9 mouse cellular contexts compared by ENCODE assay signal in the genomic region with DNA sequence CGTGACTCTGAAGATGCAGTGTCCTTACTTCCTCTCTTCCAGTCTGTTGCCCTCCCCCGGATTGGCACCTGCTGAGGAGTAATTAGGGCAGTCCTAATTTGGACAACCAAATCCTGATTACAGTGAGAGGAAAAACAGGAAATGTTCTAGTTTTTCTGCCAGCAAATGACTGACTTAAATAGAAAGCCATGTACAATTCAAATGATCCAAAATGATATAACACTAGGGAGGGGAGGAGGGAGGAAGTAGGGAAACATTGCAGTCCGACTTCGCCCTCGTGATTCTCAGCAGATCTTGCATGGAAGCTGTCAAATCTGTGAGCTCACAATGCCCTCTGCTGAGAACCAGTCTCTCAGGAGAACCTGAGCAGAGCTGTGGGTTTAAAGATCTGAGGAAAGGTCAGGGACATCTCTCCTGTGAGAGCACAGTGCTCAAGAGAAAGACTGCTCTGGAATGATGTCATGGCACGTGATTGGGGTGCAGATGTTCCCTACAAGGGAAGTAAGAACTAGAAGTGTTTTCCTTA.
A peak's percentile ranks its signal among the peaks of the same experiment; 100 is the strongest.
DNase-seq lines count a peak whose midpoint lies in the region; ATAC-seq and TF ChIP-seq lines count a peak whose summit lies in the region.
"Had no signal": no experiment of that assay in that cellular context is flagged by ENCODE, and none has a peak within 500 bp of the region (broad histone marks: within the 10 kb centered on the region; RNA-seq: fewer than 3 reads in every experiment).

No protein-coding gene starts in this region.

- no peaks in the 10 kb centered on the region for H3K9me3 ChIP-seq in hindbrain, postnatal 0 days (ENCODE audit: low read length)
- no peaks in the 10 kb centered on the region for H3K9me3 ChIP-seq in hindbrain, embryonic 14.5 days (ENCODE audit: control insufficient read depth, low read length)
- H3K9me3 ChIP-seq: G1E had no signal

- no peak overlapping the region for H3K27ac ChIP-seq in hindbrain, postnatal 0 days
- H3K27ac ChIP-seq in hindbrain, embryonic 14.5 days: no peak overlapping the region
- H3K27ac ChIP-seq in left cerebral cortex, adult 2 months: peak overlapping the region; percentile 54; the same call in 1 of the 2 replicates

- no peaks in the 10 kb centered on the region for H3K36me3 ChIP-seq in hindbrain, postnatal 0 days (ENCODE audit: insufficient read depth, low read length)
- H3K36me3 ChIP-seq in hindbrain, embryonic 14.5 days (replicated peaks; ENCODE audit: control insufficient read depth, insufficient read depth): no peaks in the 10 kb centered on the region

- intact Hi-C loops in left cerebral cortex, adult 2 months (cut with DNase I): loop anchor here (2.0 kb wide), 1 partner anchor 19 kb away; no protein-coding TSS in a partner anchor

- ATAC-seq in hindbrain, postnatal 0 days: peak; percentile 43; the same call in 1 of the 2 replicates
- ATAC-seq in hindbrain, embryonic 14.5 days (ENCODE audit: low FRiP score): no peak
- ATAC-seq in CD4-positive, CD25-positive, alpha-beta regulatory T cell, adult 4 months: no peak

- 57% methylated on average over 6 of the region's 6 CpGs for WGBS in hindbrain, postnatal 0 days
- 76% methylated on average over 6 of the region's 6 CpGs for WGBS in hindbrain, embryonic 14.5 days

- no peak overlapping the region for H3K4me3 ChIP-seq in hindbrain, postnatal 0 days (ENCODE audit: low read length)
- no peak overlapping the region for H3K4me3 ChIP-seq in hindbrain, embryonic 14.5 days (replicated peaks; ENCODE audit: low read length)
- no peak overlapping the region for H3K4me3 ChIP-seq in left cerebral cortex, adult 2 months

- DNase-seq in hindbrain, postnatal 0 days (ENCODE audit: low spot score): peak; percentile 19
- no peak for DNase-seq in hindbrain, embryonic 14.5 days (ENCODE audit: low spot score)
- DNase-seq in adrenal gland, postnatal 14 days: peak; percentile 49
- peak; percentile 27 to 30 for DNase-seq in frontal cortex, postnatal 14 days (ENCODE audit: low spot score in 2 of 2)
- DNase-seq in left cerebral cortex, adult 2 months (ENCODE audit: extremely low spot score in 1 of 2, low spot score in 2 of 2): peak; percentile 31 to 44
- DNase-seq in thymus, postnatal 36 days: no peak
- DNase-seq in liver: no peak

- H3K4me2 ChIP-seq in hindbrain, postnatal 0 days (ENCODE audit: low read depth, low read length): no peak overlapping the region
- H3K4me2 ChIP-seq in hindbrain, embryonic 14.5 days (replicated peaks): no peak overlapping the region

- H3K27me3 ChIP-seq in hindbrain, postnatal 0 days (ENCODE audit: insufficient read depth, low read length): no peaks in the 10 kb centered on the region
- H3K27me3 ChIP-seq in hindbrain, embryonic 14.5 days (ENCODE audit: control insufficient read depth, insufficient read depth, low read length): no peaks in the 10 kb centered on the region

- H3K4me1 ChIP-seq in hindbrain, postnatal 0 days (ENCODE audit: insufficient read depth, low read length): peaks cover 6% of the 10 kb centered on the region
- no peaks in the 10 kb centered on the region for H3K4me1 ChIP-seq in hindbrain, embryonic 14.5 days (replicated peaks; ENCODE audit: control insufficient read depth, insufficient read depth, low read length)

- H3K9ac ChIP-seq in hindbrain, postnatal 0 days (replicated peaks; ENCODE audit: low read length): no peak overlapping the region
- no peak overlapping the region for H3K9ac ChIP-seq in hindbrain, embryonic 14.5 days

- no peak for TF ChIP-seq CTCF in hindbrain, postnatal 0 days (IDR thresholded peaks at IDR 0.05; ENCODE audit: low read depth)
- no peak; the same call in none of the 2 replicates for TF ChIP-seq CTCF in left cerebral cortex, adult 2 months (IDR thresholded peaks at IDR 0.05)

Comparison
In these comparisons a context has a peak if more than half of its experiments do, and no peak if none do; other contexts are left out.
1. DNase-seq: peak in hindbrain, postnatal 0 days (single experiment), adrenal gland, postnatal 14 days (single experiment), frontal cortex, postnatal 14 days (2 of 2) and left cerebral cortex, adult 2 months (2 of 2); none in hindbrain, embryonic 14.5 days (single experiment), thymus, postnatal 36 days (0 of 2) and liver (single experiment).